Mouse (Mus musculus) hindbrain, embryonic 15.5 days (tissue): ENCODE results near the gene Dhh. TPM values are rescaled to one million over a fixed set of nuclear protein-coding genes. Genes with fewer than 3 reads are reported as not detected.
"Not testable (repeated sequence)": the region's sequence is repeated elsewhere in the genome, so short reads cannot be mapped to it uniquely, and the experiment has no call there.

Experiments
- ATAC-seq: fragments of 200-750 bp; cut with Nextera tagmentation; 2 replicates; pipeline ENCODE4 v1.8.0; 2017; ENCODE audit warnings: low read depth, moderate number of reproducible peaks, moderate TSS enrichment; ENCODE audit not compliant: low FRiP score
- H3K27ac ChIP-seq: fragments of 300-500 bp; sonication (generic); replicated peaks from 2 replicates; pipeline ENCODE4 v1.5.1; 2015; ENCODE audit warnings: mild to moderate bottlenecking, inconsistent platforms
- H3K27me3 ChIP-seq: fragments of 300-500 bp; sonication (generic); 2 replicates; pipeline ENCODE4 v1.6.1; 2015; ENCODE audit warnings: control low read depth, inconsistent platforms
- H3K36me3 ChIP-seq: fragments of 300-500 bp; sonication (generic); 2 replicates; pipeline ENCODE4 v1.6.1; 2015; ENCODE audit warnings: control low read depth, inconsistent platforms
- H3K4me1 ChIP-seq: fragments of 300-500 bp; sonication (generic); replicated peaks from 2 replicates; pipeline ENCODE4 v1.6.1; 2015; ENCODE audit warnings: control low read depth, inconsistent platforms
- H3K4me2 ChIP-seq: fragments of 300-500 bp; sonication (generic); 2 replicates; pipeline ENCODE4 v1.6.1; 2015; ENCODE audit warnings: moderate library complexity, mild to moderate bottlenecking, inconsistent platforms
- H3K4me3 ChIP-seq: fragments of 300-500 bp; sonication (generic); 2 replicates; pipeline ENCODE4 v1.5.1; 2015; ENCODE audit warnings: mild to moderate bottlenecking, inconsistent platforms
- H3K9ac ChIP-seq: fragments of 300-500 bp; sonication (generic); 2 replicates; pipeline ENCODE4 v1.6.1; 2015; ENCODE audit warnings: inconsistent platforms
- H3K9me3 ChIP-seq: fragments of 300-500 bp; sonication (generic); 2 replicates; pipeline ENCODE4 v1.6.1; 2016; ENCODE audit warnings: control low read depth, inconsistent platforms
- WGBS: fragments of 180-500 bp; shearing (Covaris S2); methylation state at CpG from one replicate; pipeline ENCODE4 v1.1.7; 2015; 5-methylcytosine and 5-hydroxymethylcytosine counted together
- polyA plus RNA-seq: library from polyadenylated mRNA; unstranded; fragments of >200 nt; fragmentation: Nextera tagmentation; extraction: Ambion mirVana; gene quantifications from 2 replicates; pipeline ENCODE4 v1.2.1, GENCODE M21; 2015

The Dhh gene
- 1.9 and 2.5 TPM in 2 replicates for polyA plus RNA-seq

- H3K9ac ChIP-seq: no peak within 1 kb of the TSS
- H3K27me3 ChIP-seq: peaks cover 75% of the 10 kb centered on the region
- peak within 1 kb of the TSS; percentile 44 for H3K4me2 ChIP-seq
- H3K9me3 ChIP-seq: no peaks in the 10 kb centered on the region
- no peak within 1 kb of the TSS for H3K27ac ChIP-seq
- peaks cover 40% of the 10 kb centered on the region for H3K4me1 ChIP-seq
- peak within 1 kb of the TSS; percentile 24 for H3K4me3 ChIP-seq
- H3K36me3 ChIP-seq: peaks cover 2% of the 10 kb centered on the region; the same call in 1 of the 2 replicates
- ATAC-seq: no peak
- WGBS: under 1% methylated on average over 41 of the region's 41 CpGs
These were observed at the start of gene Dhh for GRCm38 (mm10) chr15:98897928-98898800. TSS of gene Dhh (minus strand) at chr15:98898540.

- H3K4me1 ChIP-seq: peaks cover 27% of the 10 kb centered on the region
- ATAC-seq: no peak
- peak overlapping the region; percentile 41 for H3K4me3 ChIP-seq
- H3K27me3 ChIP-seq: no peaks in the 10 kb centered on the region
- peaks cover 9% of the 10 kb centered on the region for H3K36me3 ChIP-seq
- H3K9ac ChIP-seq: peak overlapping the region; percentile 54
- H3K9me3 ChIP-seq: no peaks in the 10 kb centered on the region
- peak overlapping the region; percentile 72; the same call in 1 of the 2 replicates for H3K27ac ChIP-seq
- H3K4me2 ChIP-seq: peak overlapping the region; percentile 79
- WGBS: 22% methylated on average over 3 of the region's 3 CpGs
These were observed 49.5 kb upstream of the Dhh start for GRCm38 (mm10) chr15:98947884-98948283.

GRCm38 (mm10) chr15:98943133-98943532 lies 44.8 kb upstream of the Dhh start:
- no peak overlapping the region for H3K4me3 ChIP-seq
- peaks cover 11% of the 10 kb centered on the region for H3K4me1 ChIP-seq
- no peaks in the 10 kb centered on the region for H3K27me3 ChIP-seq
- H3K36me3 ChIP-seq: no peaks in the 10 kb centered on the region
- ATAC-seq: no peak
- no peak overlapping the region for H3K27ac ChIP-seq
- no peak overlapping the region for H3K9ac ChIP-seq
- 88% methylated on average over 4 of the region's 4 CpGs for WGBS
- no peak overlapping the region for H3K4me2 ChIP-seq
- no peaks in the 10 kb centered on the region for H3K9me3 ChIP-seq

- no peaks in the 10 kb centered on the region for H3K36me3 ChIP-seq
- H3K4me2 ChIP-seq: no peak overlapping the region
- H3K4me1 ChIP-seq: peaks cover 3% of the 10 kb centered on the region
- ATAC-seq: no peak
- no peaks in the 10 kb centered on the region for H3K27me3 ChIP-seq
- H3K9me3 ChIP-seq: no peaks in the 10 kb centered on the region
- no peak overlapping the region for H3K27ac ChIP-seq
- H3K4me3 ChIP-seq: no peak overlapping the region
- 79% methylated on average over 4 of the region's 4 CpGs for WGBS
- no peak overlapping the region for H3K9ac ChIP-seq
These were observed 43.7 kb upstream of the Dhh start for GRCm38 (mm10) chr15:98942081-98942480.

- Histone ChIP-seq H3K27ac (no peak overlapping the region), H3K27me3 (no peaks in the 10 kb centered on the region), H3K4me1 (no peaks in the 10 kb centered on the region), H3K4me3 (no peak overlapping the region), H3K4me2 (no peak overlapping the region), H3K9ac (no peak overlapping the region), H3K9me3 (no peaks in the 10 kb centered on the region), H3K36me3 (no peaks in the 10 kb centered on the region)
- 86% methylated on average over 2 of the region's 2 CpGs for WGBS
- no peak for ATAC-seq
These were observed 43.2 kb upstream of the Dhh start for GRCm38 (mm10) chr15:98941539-98941938.

- H3K9ac ChIP-seq: no peak overlapping the region
- no peaks in the 10 kb centered on the region for H3K36me3 ChIP-seq
- no peaks in the 10 kb centered on the region for H3K9me3 ChIP-seq
- H3K4me2 ChIP-seq: no peak overlapping the region
- H3K4me1 ChIP-seq: peaks cover 2% of the 10 kb centered on the region; the same call in 1 of the 2 replicates
- no peaks in the 10 kb centered on the region for H3K27me3 ChIP-seq
- H3K27ac ChIP-seq: 0 out of 2 replicates have a peak overlapping the region, but pooled peaks have one; percentile 34
- no peak for ATAC-seq
- 48% methylated on average over 10 of the region's 10 CpGs for WGBS
- H3K4me3 ChIP-seq: no peak overlapping the region
These were observed 42.5 kb upstream of the Dhh start for GRCm38 (mm10) chr15:98940816-98941215.

- under 1% methylated on average over 55 of the region's 58 CpGs for WGBS
These were observed 36.0 kb upstream of the Dhh start, which contains the start of gene Tuba1b for GRCm38 (mm10) chr15:98934217-98934839. TSS of gene Tuba1b (minus strand) at chr15:98934565.

GRCm38 (mm10) chr15:98933833-98934216 lies 35.5 kb upstream of the Dhh start:
- peaks cover 35% of the 10 kb centered on the region for H3K4me1 ChIP-seq
- H3K27me3 ChIP-seq: no peaks in the 10 kb centered on the region
- peak overlapping the region; percentile 81 for H3K4me3 ChIP-seq
- H3K9me3 ChIP-seq: no peaks in the 10 kb centered on the region
- H3K27ac ChIP-seq: peak overlapping the region; percentile 99
- ATAC-seq: peak; percentile 87
- H3K36me3 ChIP-seq: 0 out of 2 replicates have a peak, but pooled peaks cover 5% of the 10 kb centered on the region
- under 1% methylated on average over 35 of the region's 35 CpGs for WGBS
- peak overlapping the region; percentile 91 for H3K9ac ChIP-seq
- H3K4me2 ChIP-seq: peak overlapping the region; percentile 96

More at GRCm38 (mm10) chr15:98934217-98934839, 36.0 kb upstream of the Dhh start, which contains the start of gene Tuba1b:
- peak; percentile 97 for ATAC-seq
- H3K4me1 ChIP-seq: peaks cover 30% of the 10 kb centered on the region
- H3K27me3 ChIP-seq: no peaks in the 10 kb centered on the region
- H3K9me3 ChIP-seq: no peaks in the 10 kb centered on the region
- peak within 1 kb of the TSS; percentile 81 for H3K4me3 ChIP-seq
- H3K4me2 ChIP-seq: peak within 1 kb of the TSS; percentile 96
- H3K27ac ChIP-seq: peak within 1 kb of the TSS; percentile 99
- peak within 1 kb of the TSS; percentile 91 for H3K9ac ChIP-seq
- 0 out of 2 replicates have a peak, but pooled peaks cover 5% of the 10 kb centered on the region for H3K36me3 ChIP-seq

GRCm38 (mm10) chr15:98933004-98933671 lies 34.8 kb upstream of the Dhh start:
- Histone ChIP-seq H3K4me2 (peak overlapping the region; percentile 96), H3K27ac (peak overlapping the region; percentile 99), H3K4me3 (peak overlapping the region; percentile 81), H3K4me1 (peaks cover 36% of the 10 kb centered on the region), H3K9ac (peak overlapping the region; percentile 91)
- not testable (repeated sequence) for H3K27me3 ChIP-seq, H3K9me3 ChIP-seq, ATAC-seq, H3K36me3 ChIP-seq
- WGBS: 11% methylated on average over 8 of the region's 9 CpGs

- 0 out of 2 replicates have a peak overlapping the region, but pooled peaks have one; percentile 7 for H3K4me2 ChIP-seq
- 0 out of 2 replicates have a peak, but pooled peaks cover 5% of the 10 kb centered on the region for H3K36me3 ChIP-seq
- no peaks in the 10 kb centered on the region for H3K27me3 ChIP-seq
- H3K9ac ChIP-seq: no peak overlapping the region
- H3K27ac ChIP-seq: no peak overlapping the region
- H3K9me3 ChIP-seq: no peaks in the 10 kb centered on the region
- peaks cover 36% of the 10 kb centered on the region for H3K4me1 ChIP-seq
- H3K4me3 ChIP-seq: 0 out of 2 replicates have a peak overlapping the region, but pooled peaks have one; percentile 1
- WGBS: 77% methylated on average over 3 of the region's 3 CpGs
- no peak for ATAC-seq
These were observed 32.7 kb upstream of the Dhh start for GRCm38 (mm10) chr15:98930998-98931397.

GRCm38 (mm10) chr15:98930017-98930734 lies 31.8 kb upstream of the Dhh start:
- peaks cover 28% of the 10 kb centered on the region for H3K4me1 ChIP-seq
- H3K36me3 ChIP-seq: 0 out of 2 replicates have a peak, but pooled peaks cover 5% of the 10 kb centered on the region
- no peaks in the 10 kb centered on the region for H3K27me3 ChIP-seq
- 53% methylated on average over 8 of the region's 8 CpGs for WGBS
- H3K9me3 ChIP-seq: no peaks in the 10 kb centered on the region
- H3K9ac ChIP-seq: no peak overlapping the region
- H3K27ac ChIP-seq: no peak overlapping the region
- ATAC-seq: no peak
- no peak overlapping the region for H3K4me2 ChIP-seq
- H3K4me3 ChIP-seq: no peak overlapping the region
